Mouse (Mus musculus) neutrophil, adult 5-6 weeks (primary cell): ENCODE results near the gene Gm14440. TPM values are rescaled to one million over a fixed set of nuclear protein-coding genes. Genes with fewer than 3 reads are reported as not detected.
"Not testable (repeated sequence)": the region's sequence is repeated elsewhere in the genome, so short reads cannot be mapped to it uniquely, and the experiment has no call there.

ENCODE experiments used
- ATAC-seq: fragments of 151-379, 151-347 bp; 2 replicates; pipeline ENCODE4 v1.8.0; 2017; ENCODE audit warnings: mild to moderate bottlenecking, moderate TSS enrichment; ENCODE audit not compliant: insufficient number of reproducible peaks, poor library complexity, low FRiP score, severe bottlenecking; ENCODE audit errors: extremely low read depth
- total RNA-seq: library from RNA; stranded (forward); fragments of 200-1000 nt; gene quantifications from 2 replicates; pipeline ENCODE4 v1.2.3, GENCODE M21; 2017

Gene Gm14440
- 3.1 and 6.1 TPM in 2 replicates for total RNA-seq

DNA sequence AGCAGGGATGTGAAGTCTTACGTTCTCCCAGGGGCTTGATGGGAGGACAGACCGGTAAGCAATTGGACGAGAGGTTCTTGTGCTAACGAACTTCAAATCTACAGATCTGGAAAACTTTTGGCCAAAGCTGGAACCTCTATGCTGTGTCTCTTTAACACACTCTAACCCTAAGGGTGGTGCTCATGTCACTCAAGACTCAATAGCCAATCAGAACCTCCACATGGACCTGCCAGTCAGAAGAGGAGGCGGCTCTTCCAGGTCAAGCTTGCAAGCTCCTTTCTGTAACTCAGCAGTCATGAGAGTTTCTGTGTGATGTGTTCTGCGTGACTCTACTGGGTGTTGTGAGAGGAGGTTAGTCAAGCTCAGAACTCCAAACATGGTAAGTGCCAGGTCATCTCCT, at the start of gene Gm14440:
Gm14440 (plus strand) TSS at position 301 of the 400 bp plus-strand sequence.
- not testable (repeated sequence) for ATAC-seq

Other genes with a start within 250 kb of the Gm14440 start
- gene Gm14393, start 207.3 kb upstream of the Gm14440 start, total RNA-seq = not detected in 2 replicates
- gene Gm14399, start 133.1 kb upstream of the Gm14440 start, total RNA-seq = 4.5 and 9.2 TPM in 2 replicates
- 0.12 TPM in 1 of 2 replicates, not detected in the other for gene Gm14443, start 99.3 kb upstream of the Gm14440 start, total RNA-seq
- 13.6 and 14.4 TPM in 2 replicates for gene Gm14391, start 68.2 kb upstream of the Gm14440 start, total RNA-seq
- gene Gm4631, start 63.1 kb downstream of the Gm14440 start, total RNA-seq = 15.5 and 16.2 TPM in 2 replicates
- 5.8 and 6.3 TPM in 2 replicates for gene Zfp968, start 97.3 kb downstream of the Gm14440 start, total RNA-seq
- gene Gm4724, start 160.7 kb downstream of the Gm14440 start, total RNA-seq = 2.5 and 3.4 TPM in 2 replicates
- gene Zfp965, start 194.9 kb downstream of the Gm14440 start, total RNA-seq = 8.6 and 13.1 TPM in 2 replicates